Mouse (Mus musculus) cerebellum, adult 2 months (tissue): ENCODE results near the gene Ash1l. TPM values are rescaled to one million over a fixed set of nuclear protein-coding genes. Genes with fewer than 3 reads are reported as not detected.
"Not testable (repeated sequence)": the region's sequence is repeated elsewhere in the genome, so short reads cannot be mapped to it uniquely, and the experiment has no call there.

Experiments used
- DNase-seq, 2 experiments: peaks; one replicate each; pipeline ENCODE4 v3.0.0; 2021
- H3K27ac ChIP-seq: fragments of 200-500 bp; 2 replicates; pipeline ENCODE4 v1.5.1; 2012; ENCODE audit warnings: low read length, control low read depth, inconsistent platforms; ENCODE audit not compliant: insufficient read depth
- H3K27me3 ChIP-seq: fragments of 200-500 bp; 2 replicates; pipeline ENCODE4 v1.6.1; 2012; ENCODE audit warnings: inconsistent platforms, mild to moderate bottlenecking, low read length, moderate library complexity; ENCODE audit not compliant: control insufficient read depth, insufficient read depth
- H3K4me1 ChIP-seq: fragments of 200-500 bp; 2 replicates; pipeline ENCODE4 v1.6.1; 2011; ENCODE audit warnings: low read length; ENCODE audit not compliant: control insufficient read depth, insufficient read depth
- H3K4me3 ChIP-seq: fragments of 200-500 bp; replicated peaks from 2 replicates; pipeline ENCODE3; 2011; ENCODE audit warnings: mild to moderate bottlenecking, low read depth, low read length, control low read depth; ENCODE audit not compliant: insufficient read depth
- CTCF ChIP-seq: fragments of 200-500 bp; IDR thresholded peaks from 2 replicates; pipeline ENCODE4 v1.5.1; 2011; ENCODE audit warnings: low read depth, mild to moderate bottlenecking, control low read depth, low read length, moderate library complexity, borderline replicate concordance; ENCODE audit not compliant: insufficient read depth
- POLR2A ChIP-seq: fragments of 200-500 bp; IDR thresholded peaks from 2 replicates; pipeline ENCODE4 v1.6.1; 2011; ENCODE audit warnings: low read length, control low read depth, borderline replicate concordance; ENCODE audit not compliant: insufficient read depth
- WGBS: fragments of 180-500 bp; shearing (Covaris S2); methylation state at CpG from one replicate; pipeline ENCODE4 v1.1.7; 2018; 5-methylcytosine and 5-hydroxymethylcytosine counted together
- polyA plus RNA-seq: library from polyadenylated mRNA; depleted of rRNA; stranded (reverse); fragments of >200 nt; gene quantifications from 2 replicates; pipeline ENCODE4 v1.2.3, GENCODE M21; 2012

The Ash1l gene
- polyA plus RNA-seq, 1 experiment = 32.2 TPM

- 62% methylated on average over 3 of the region's 3 CpGs for WGBS
- Histone ChIP-seq H3K4me3 (no peak overlapping the region), H3K27ac (no peak overlapping the region), H3K27me3 (no peaks in the 10 kb centered on the region), H3K4me1 (no peaks in the 10 kb centered on the region)
- no peak for DNase-seq
- TF ChIP-seq CTCF (no peak), POLR2A (no peak)
These were observed 111.3 kb downstream of the Ash1l start for GRCm38 (mm10) chr3:89061696-89062095.

- TF ChIP-seq CTCF (no peak), POLR2A (no peak)
- DNase-seq = no peak
- Histone ChIP-seq H3K4me3 (no peak overlapping the region), H3K27me3 (no peaks in the 10 kb centered on the region), H3K4me1 (no peaks in the 10 kb centered on the region), H3K27ac (no peak overlapping the region)
These were observed 116.8 kb downstream of the Ash1l start for GRCm38 (mm10) chr3:89067265-89067664.

GRCm38 (mm10) chr3:89077383-89077782 is 127.0 kb downstream of the Ash1l start:
- no peak overlapping the region for H3K4me3 ChIP-seq
- WGBS = 78% methylated on average over 9 of the region's 9 CpGs
- DNase-seq = no peak

GRCm38 (mm10) chr3:89082287-89082686 is 131.9 kb downstream of the Ash1l start:
- H3K4me3 ChIP-seq, DNase-seq, H3K27me3 ChIP-seq, H3K27ac ChIP-seq, H3K4me1 ChIP-seq: not testable (repeated sequence)

More at GRCm38 (mm10) chr3:89077383-89077782, 127.0 kb downstream of the Ash1l start:
- no peaks in the 10 kb centered on the region for H3K4me1 ChIP-seq
- H3K27me3 ChIP-seq = no peaks in the 10 kb centered on the region
- no peak overlapping the region for H3K27ac ChIP-seq
- TF ChIP-seq POLR2A (no peak), CTCF (no peak)

GRCm38 (mm10) chr3:89084133-89084532 is 133.7 kb downstream of the Ash1l start:
- Histone ChIP-seq H3K27me3 (no peaks in the 10 kb centered on the region), H3K27ac (no peak overlapping the region), H3K4me1 (peaks cover 4% of the 10 kb centered on the region; the same call in 1 of the 2 replicates), H3K4me3 (no peak overlapping the region)
- TF ChIP-seq POLR2A = no peak
- DNase-seq = no peak
- 66% methylated on average over 2 of the region's 2 CpGs for WGBS

- Histone ChIP-seq H3K4me3 (no peak overlapping the region), H3K27me3 (no peaks in the 10 kb centered on the region), H3K27ac (no peak overlapping the region), H3K4me1 (peaks cover 5% of the 10 kb centered on the region; the same call in 1 of the 2 replicates)
- 72% methylated on average over 12 of the region's 12 CpGs for WGBS
- no peak for DNase-seq
- TF ChIP-seq POLR2A (no peak), CTCF (no peak)
These were observed 134.3 kb downstream of the Ash1l start for GRCm38 (mm10) chr3:89084654-89085190.

GRCm38 (mm10) chr3:89087338-89088110 is 137.1 kb downstream of the Ash1l start:
- 33% methylated on average over 21 of the region's 21 CpGs for WGBS
- H3K4me1 ChIP-seq = peaks cover 5% of the 10 kb centered on the region; the same call in 1 of the 2 replicates
- H3K27me3 ChIP-seq = no peaks in the 10 kb centered on the region
- no peak overlapping the region for H3K4me3 ChIP-seq
- peak; percentile 68 to 75 for DNase-seq
- no peak overlapping the region for H3K27ac ChIP-seq
- TF ChIP-seq POLR2A = no peak
- peak; percentile 65; the same call in 1 of the 2 replicates for TF ChIP-seq CTCF

GRCm38 (mm10) chr3:89088974-89089373 is 138.6 kb downstream of the Ash1l start:
- Histone ChIP-seq H3K4me1 (peaks cover 6% of the 10 kb centered on the region; the same call in 1 of the 2 replicates), H3K4me3 (no peak overlapping the region), H3K27me3 (no peaks in the 10 kb centered on the region), H3K27ac (no peak overlapping the region)
- WGBS = 76% methylated on average over 14 of the region's 14 CpGs
- no peak for TF ChIP-seq CTCF
- no peak for TF ChIP-seq POLR2A
- no peak for DNase-seq
